Mouse (Mus musculus) lung, postnatal 0 days (tissue): ENCODE measurements around the gene Wdr83.

ENCODE experiments used
- CTCF ChIP-seq: IDR thresholded peaks from 2 replicates; pipeline ENCODE4 v1.5.1; 2016; ENCODE audit warnings: antibody characterized with exemption, mild to moderate bottlenecking
- EP300 ChIP-seq: IDR thresholded peaks from 2 replicates; pipeline ENCODE4 v1.6.1; 2016; ENCODE audit warnings: antibody characterized with exemption, mild to moderate bottlenecking, control low read depth

DNA sequence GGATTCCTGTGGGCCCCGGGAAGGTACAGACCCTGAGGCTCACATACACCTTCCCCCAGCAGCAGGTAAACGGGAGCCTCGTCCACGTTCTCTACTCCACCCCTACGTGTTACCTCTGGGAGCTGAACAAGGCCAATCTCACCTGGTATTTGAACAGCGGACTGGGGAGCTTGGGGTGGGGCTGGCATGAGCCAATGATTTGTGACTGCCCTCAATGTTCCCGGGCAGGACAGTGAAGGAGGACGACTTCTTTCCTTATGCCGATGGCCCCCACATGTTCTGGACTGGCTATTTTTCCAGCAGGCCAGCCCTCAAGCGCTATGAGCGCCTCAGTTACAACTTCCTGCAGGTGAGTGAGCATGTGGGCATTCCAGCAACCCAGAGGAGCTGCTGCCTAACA is 9.8 kb upstream of the Wdr83 start:
- TF ChIP-seq CTCF (no peak), EP300 (no peak)
